Mouse (Mus musculus): ENCODE measurements at regions not wholly inside any gene's neighbourhood (a gene's known extent, or its start where the extent isn't known, plus 50 kb on each side); places are given as distances from the start of the nearest gene placed in this dataset.

- Histone ChIP-seq H3K27ac (no peak overlapping the region), H3K36me3 (replicated peaks) (no peaks in the 10 kb centered on the region), H3K4me1 (peaks cover 21% of the 10 kb centered on the region), H3K9me3 (no peaks in the 10 kb centered on the region), H3K4me3 (no peak overlapping the region), H3K27me3 (ENCODE audit: poor library complexity, severe bottlenecking) (no peaks in the 10 kb centered on the region)
- 69% methylated on average over 7 of the region's 7 CpGs for WGBS
- DNase-seq (ENCODE audit: extremely low spot score, low spot score) = no peak
These were observed 817.7 kb downstream of the Sorcs1 start for GRCm38 (mm10) chr19:49860761-49861160.

- H3K27me3 ChIP-seq (ENCODE audit: poor library complexity, severe bottlenecking) = no peaks in the 10 kb centered on the region
- WGBS = 36% methylated on average over 9 of the region's 9 CpGs
- H3K27ac ChIP-seq = no peak overlapping the region
- H3K4me3 ChIP-seq = no peak overlapping the region; the same call in 1 of the 2 replicates
- no peaks in the 10 kb centered on the region for H3K36me3 ChIP-seq (replicated peaks)
- peaks cover 25% of the 10 kb centered on the region for H3K4me1 ChIP-seq
- peak; percentile 39 for DNase-seq (ENCODE audit: extremely low spot score, low spot score)
- H3K9me3 ChIP-seq = no peaks in the 10 kb centered on the region
These were observed 822.9 kb downstream of the Sorcs1 start for GRCm38 (mm10) chr19:49855481-49856035.

- H3K27ac ChIP-seq = no peak overlapping the region
- no peaks in the 10 kb centered on the region for H3K27me3 ChIP-seq (ENCODE audit: poor library complexity, severe bottlenecking)
- 92% methylated on average over 5 of the region's 5 CpGs for WGBS
- H3K9me3 ChIP-seq = peaks cover 4% of the 10 kb centered on the region; the same call in 1 of the 2 replicates
- no peak overlapping the region for H3K4me3 ChIP-seq
- DNase-seq (ENCODE audit: extremely low spot score, low spot score) = no peak
- H3K4me1 ChIP-seq = no peaks in the 10 kb centered on the region
- H3K36me3 ChIP-seq (replicated peaks) = no peaks in the 10 kb centered on the region
These were observed 836.5 kb downstream of the Sorcs1 start for GRCm38 (mm10) chr19:49841984-49842383.

GRCm38 (mm10) chr19:49839153-49839911 is 839.1 kb downstream of the Sorcs1 start:
- Histone ChIP-seq H3K4me3 (no peak overlapping the region), H3K36me3 (replicated peaks) (no peaks in the 10 kb centered on the region), H3K9me3 (no peaks in the 10 kb centered on the region)

DNA sequence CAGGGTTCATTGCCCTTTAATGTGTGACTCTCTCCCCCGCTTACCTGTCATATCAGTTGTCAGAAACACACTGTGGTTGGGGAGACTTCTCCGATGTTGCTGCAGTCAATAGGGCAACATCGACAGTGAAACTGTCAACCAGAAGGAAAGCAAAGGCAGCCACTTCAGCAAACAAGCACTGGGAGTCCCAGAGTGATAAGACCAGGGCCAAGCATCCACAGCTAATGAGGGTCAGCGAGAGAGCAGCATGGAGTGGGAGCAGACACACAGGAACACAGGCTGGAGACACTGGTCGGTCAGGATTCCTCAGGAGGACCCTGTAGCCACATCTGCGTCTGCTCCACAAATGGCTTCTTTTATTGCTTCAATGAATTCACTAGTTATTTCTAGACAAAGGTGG is 847.5 kb downstream of the Sorcs1 start:
- no peaks in the 10 kb centered on the region for H3K4me1 ChIP-seq
- no peak for DNase-seq (ENCODE audit: extremely low spot score, low spot score)
- WGBS = 76% methylated on average over 6 of the region's 6 CpGs

More at GRCm38 (mm10) chr19:49839153-49839911, 839.1 kb downstream of the Sorcs1 start:
- Histone ChIP-seq H3K4me1 (no peaks in the 10 kb centered on the region), H3K27ac (no peak overlapping the region), H3K27me3 (ENCODE audit: poor library complexity, severe bottlenecking) (no peaks in the 10 kb centered on the region)
- no peak for DNase-seq (ENCODE audit: extremely low spot score, low spot score)
- 84% methylated on average over 2 of the region's 2 CpGs for WGBS

DNA sequence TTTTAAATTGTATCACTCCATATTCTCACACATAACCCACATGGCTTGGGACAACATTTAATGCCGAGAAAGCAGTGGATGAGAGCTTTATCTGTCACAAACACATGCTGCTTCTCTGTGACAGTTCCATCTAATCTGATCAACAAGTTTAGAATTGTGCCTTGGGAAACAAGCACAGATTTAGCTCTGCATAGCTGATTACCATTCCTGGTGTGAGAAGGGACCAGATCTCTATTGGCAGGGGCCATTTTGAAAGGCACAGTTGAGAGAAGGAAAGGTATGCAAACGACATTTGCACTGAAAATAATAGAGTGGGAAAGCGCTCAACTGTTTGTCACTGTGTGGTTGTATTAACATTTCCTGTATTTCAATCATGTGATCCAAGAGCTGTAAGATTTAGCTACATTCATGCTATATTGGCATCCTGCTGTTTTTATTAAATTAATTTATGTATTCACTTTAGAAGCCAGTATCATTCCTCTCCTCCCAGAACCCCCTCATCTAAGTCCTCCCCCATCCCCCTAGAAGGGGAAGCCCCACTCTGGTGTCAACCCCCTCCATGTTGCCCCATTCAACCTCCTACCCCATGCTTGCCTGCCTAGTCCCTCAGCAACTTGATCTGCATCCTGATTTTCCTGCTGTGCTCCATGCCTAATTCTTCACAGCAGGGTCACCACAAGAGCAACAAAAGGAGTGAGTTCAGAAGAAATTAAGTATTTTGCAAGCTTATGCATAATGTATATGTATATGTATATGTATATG is 872.6 kb downstream of the Sorcs1 start:
- Histone ChIP-seq H3K27ac (no peak overlapping the region), H3K9me3 (no peaks in the 10 kb centered on the region), H3K27me3 (ENCODE audit: poor library complexity, severe bottlenecking) (no peaks in the 10 kb centered on the region), H3K4me3 (no peak overlapping the region), H3K4me1 (peaks cover 3% of the 10 kb centered on the region), H3K36me3 (replicated peaks) (no peaks in the 10 kb centered on the region)
- no peak for DNase-seq (ENCODE audit: extremely low spot score, low spot score)
- 71% methylated on average over 3 of the region's 3 CpGs for WGBS

More for the DNA sequence above, 847.5 kb downstream of the Sorcs1 start:
- no peaks in the 10 kb centered on the region for H3K9me3 ChIP-seq
- no peaks in the 10 kb centered on the region for H3K27me3 ChIP-seq (ENCODE audit: poor library complexity, severe bottlenecking)
- no peak overlapping the region for H3K4me3 ChIP-seq
- no peak overlapping the region for H3K27ac ChIP-seq
- H3K36me3 ChIP-seq (replicated peaks) = no peaks in the 10 kb centered on the region

All from forebrain, embryonic 10.5 days (tissue).